Mouse (Mus musculus) natural killer cell, adult 2 months (primary cell): Measurements from ENCODE around the gene Peli1.

Source experiments
- DNase-seq, 2 experiments: peaks; one replicate each; pipeline ENCODE4 v3.0.0; 2022; ENCODE audit warnings: low spot score in 2 of 2

Peli1 gene

GRCm38 (mm10) chr11:21091067-21091427, at the start of gene Peli1:
Gene Peli1, plus strand, starts transcription at chr11:21091291.
- DNase-seq, result peak; percentile 92 to 94

GRCm38 (mm10) chr11:21042590-21042989, 48.5 kb upstream of the Peli1 start:
- no peak for DNase-seq

DNA sequence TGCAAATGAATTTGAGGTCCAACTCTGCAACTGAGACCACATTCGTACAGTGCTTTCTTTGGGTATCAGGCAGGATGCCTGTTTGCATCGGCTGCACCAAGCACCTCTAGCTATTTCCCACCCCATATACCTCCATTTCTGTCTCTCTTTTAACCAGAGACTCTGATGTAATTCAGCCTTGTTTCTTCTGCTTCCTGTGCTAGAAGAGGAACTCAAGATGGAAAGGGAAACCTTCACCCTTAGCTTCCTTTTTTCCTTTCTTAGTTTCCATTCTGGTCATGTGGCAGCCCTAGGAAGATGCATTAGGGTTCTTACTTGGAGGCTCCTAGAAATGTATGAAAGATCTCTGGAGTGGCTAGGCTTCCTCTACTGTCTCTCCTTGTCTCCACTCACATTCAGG, 44.9 kb upstream of the Peli1 start:
- DNase-seq, result no peak

DNA sequence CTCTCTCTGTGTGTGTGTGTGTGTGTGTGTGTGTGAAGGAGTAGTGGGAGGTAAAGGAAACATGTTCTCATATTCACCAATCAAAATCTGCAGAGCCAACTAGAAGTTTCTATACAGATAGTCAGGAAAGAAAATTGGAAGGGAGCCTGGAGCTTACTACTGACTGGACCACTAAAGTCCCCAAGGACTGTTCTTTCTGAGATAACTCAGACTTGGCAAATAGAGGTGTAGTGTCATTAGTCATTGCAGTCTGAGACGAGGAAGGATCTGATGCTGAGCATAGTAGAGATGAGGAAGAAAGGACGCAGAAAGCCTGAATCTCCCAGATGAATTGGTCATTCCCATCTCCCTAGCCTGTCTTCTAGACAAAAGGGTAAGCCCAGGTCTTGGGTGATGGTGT, 43.2 kb upstream of the Peli1 start:
- DNase-seq, result no peak

GRCm38 (mm10) chr11:21051716-21052115, 39.4 kb upstream of the Peli1 start:
- DNase-seq, result no peak

DNA sequence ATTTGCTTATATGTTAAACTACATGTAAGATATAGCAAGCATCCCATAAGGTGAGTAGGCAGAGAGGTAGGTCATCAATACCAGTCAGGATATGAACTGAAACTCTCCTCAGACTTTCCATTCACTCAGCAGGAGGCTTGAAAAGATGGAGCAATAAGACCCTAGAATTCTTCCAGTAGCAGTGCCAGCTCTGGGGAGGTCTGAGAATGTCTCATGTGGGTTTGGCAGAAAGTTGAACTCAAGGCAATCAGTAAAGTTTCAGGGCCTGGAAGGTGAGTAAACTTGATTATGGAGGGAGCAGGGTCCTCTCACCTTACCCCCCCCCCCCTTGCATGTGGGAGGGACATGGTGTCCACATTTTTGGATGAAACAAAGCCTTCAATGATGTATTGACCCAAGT, 36.5 kb upstream of the Peli1 start:
- no peak for DNase-seq

GRCm38 (mm10) chr11:21056109-21056850, 34.8 kb upstream of the Peli1 start:
- DNase-seq, result no peak

- DNase-seq, result no peak
Observed at GRCm38 (mm10) chr11:21057511-21058414, 33.3 kb upstream of the Peli1 start.

DNA sequence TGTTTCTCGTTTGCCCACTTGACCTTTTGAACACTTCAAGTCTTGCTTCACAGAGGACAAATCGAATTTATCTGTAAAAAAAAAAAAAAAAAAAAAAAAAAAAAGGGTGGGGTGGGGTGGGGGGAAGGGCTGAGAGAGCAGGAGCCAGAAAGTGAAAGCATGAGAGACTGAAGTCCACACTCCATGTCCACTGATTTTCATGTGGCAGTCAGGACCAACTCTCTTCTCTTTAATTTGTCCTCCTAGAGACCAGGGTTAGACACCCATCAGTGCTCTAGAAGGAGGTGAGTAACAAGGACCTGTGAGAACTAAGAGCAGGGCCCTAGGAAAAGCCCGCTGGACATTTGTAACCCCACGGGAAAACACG, 32.7 kb upstream of the Peli1 start:
- DNase-seq, result no peak

DNA sequence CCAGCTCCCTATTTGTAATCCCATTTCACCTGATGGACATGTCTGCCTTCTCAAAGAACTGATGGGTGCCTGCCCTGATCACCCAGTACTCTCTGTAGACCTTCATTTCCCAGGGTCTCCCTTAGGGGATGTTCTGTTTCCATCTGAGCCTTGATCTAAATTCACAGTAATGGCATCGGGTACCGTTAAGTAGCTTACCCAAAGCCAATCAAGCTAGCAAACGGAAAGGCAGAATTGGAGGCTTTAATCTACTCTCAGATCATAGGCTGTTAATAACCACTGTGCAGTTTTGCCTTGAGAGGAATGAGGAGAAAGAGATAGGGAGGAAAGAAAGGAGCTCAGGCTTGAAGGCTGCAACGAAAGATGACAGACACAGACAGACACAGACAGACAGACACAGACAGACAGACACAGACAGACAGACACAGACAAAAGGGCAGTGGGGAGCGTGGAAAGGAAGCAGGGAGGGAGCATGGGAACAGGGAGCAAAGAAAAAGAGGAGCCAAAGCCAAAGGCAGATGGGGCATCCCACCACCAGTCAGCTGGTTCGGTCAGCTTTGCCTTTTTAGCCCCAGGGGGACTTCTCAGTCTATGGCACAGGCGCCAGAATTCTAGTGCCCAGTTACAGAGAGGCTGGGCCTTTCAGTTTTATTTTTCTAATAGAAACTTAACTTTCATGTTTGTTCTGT, 30.6 kb upstream of the Peli1 start:
- DNase-seq, result no peak

- no peak for DNase-seq
Observed at GRCm38 (mm10) chr11:21061075-21061403, 30.1 kb upstream of the Peli1 start.

GRCm38 (mm10) chr11:21061431-21061830, 29.7 kb upstream of the Peli1 start:
- DNase-seq, result no peak

DNA sequence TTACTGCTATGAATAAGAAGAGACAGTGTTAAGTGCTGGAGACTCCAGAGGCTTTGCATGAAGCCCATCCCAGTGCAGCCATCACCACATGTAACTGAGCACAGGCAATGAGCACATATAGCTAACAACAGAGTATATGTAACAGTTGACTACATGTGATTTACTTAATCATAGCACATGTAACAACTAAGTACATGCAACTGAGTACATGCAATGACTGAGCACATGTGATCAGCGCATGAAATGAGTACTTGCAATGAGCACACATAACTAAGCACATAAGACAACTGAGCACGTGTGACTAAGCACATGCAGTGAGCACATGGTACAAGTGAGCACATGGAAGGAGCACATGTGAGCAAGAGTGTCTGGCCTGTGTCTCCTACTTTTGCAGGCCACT, 29.0 kb upstream of the Peli1 start:
- no peak for DNase-seq

- no peak for DNase-seq
Observed at GRCm38 (mm10) chr11:21063271-21063670, 27.8 kb upstream of the Peli1 start.

- DNase-seq, result no peak
Observed at GRCm38 (mm10) chr11:21079400-21079799, 11.7 kb upstream of the Peli1 start.

- DNase-seq, result no peak
Observed at GRCm38 (mm10) chr11:21079851-21080362, 11.2 kb upstream of the Peli1 start.

GRCm38 (mm10) chr11:21081169-21081568, 9.9 kb upstream of the Peli1 start:
- DNase-seq, result no peak

GRCm38 (mm10) chr11:21082711-21083110, 8.4 kb upstream of the Peli1 start:
- no peak for DNase-seq

GRCm38 (mm10) chr11:21088356-21088755, 2.7 kb upstream of the Peli1 start:
- DNase-seq, result no peak

- no peak for DNase-seq
Observed at GRCm38 (mm10) chr11:21089571-21089970, 1.5 kb upstream of the Peli1 start.

DNA sequence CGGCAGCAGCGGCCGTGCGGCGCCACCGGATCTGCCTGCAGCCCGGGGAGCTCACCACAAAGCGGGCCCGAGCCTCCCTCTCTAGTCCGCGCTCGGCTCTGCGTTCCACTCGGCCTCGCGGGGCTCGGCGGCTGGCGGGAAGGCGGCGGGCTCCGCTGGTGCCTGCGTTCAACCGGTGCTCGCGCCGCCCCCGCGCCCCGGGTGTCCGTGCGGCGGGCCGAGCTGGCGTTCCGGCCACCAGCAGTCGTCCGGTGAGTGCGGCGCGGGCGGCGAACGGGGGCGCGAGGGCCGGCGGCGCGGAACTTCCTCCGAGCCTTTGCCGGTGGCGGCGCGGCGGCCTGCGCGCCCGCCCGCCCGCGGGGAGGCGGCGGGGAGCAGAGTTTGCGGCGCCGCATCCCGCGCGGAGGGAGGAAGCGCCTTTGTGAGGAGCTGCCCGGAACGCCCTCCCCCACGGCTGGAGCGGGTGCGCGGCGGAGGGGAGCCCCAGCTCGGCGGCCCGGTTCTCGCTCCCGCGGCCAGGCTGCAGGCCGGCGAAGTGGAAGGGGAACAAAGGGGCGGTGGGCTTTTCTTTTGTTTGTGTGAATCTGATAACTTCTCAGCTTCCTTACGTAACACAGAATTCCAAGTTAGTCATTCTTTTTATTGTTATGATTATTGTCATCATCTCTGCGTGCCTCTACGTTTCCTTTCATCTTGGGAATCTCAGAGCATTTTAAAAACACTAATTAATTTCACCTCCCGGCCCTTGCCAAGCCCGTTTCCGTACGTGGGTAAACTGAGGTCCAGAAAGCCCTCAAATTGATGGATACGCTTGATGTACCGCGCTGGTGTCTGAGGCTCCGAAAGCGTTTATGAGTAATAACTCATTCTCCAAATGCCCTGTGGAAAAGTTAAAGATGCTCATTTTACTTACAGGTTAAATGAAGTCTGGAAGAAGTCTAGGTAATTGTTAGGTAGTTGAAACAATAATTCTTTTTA, 626 bp downstream of the Peli1 start:
- peak; percentile 14 to 38 for DNase-seq
